Comparison of ENCODE assay signal across 10 mouse cellular contexts in the genomic region with DNA sequence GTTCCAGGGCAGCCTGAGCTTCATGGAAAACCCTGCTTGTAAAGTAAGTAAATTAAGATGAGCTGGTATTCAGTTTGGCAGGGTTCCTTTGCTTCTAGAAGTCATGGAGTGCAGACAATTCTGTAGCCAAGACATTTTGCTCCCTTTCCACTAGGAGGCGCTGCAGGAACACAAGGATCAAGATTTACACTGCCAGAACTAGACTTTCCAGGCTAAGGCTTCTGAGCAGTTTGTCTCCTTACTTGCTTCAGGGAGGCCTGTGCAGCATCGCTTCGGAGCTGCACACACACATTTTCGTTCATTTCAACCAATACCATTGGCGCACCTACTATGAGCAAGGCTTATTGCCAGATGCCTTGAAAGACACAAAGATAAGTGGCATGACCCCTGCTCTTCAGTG.
DNase-seq lines count a peak whose midpoint lies in the region; ATAC-seq lines count a peak whose summit lies in the region.
"Had no signal": no experiment of that assay in that cellular context is flagged by ENCODE, and none has a peak within 500 bp of the region (broad histone marks: within the 10 kb centered on the region; RNA-seq: fewer than 3 reads in every experiment).

No protein-coding gene starts in this region.

- no peaks in the 10 kb centered on the region for H3K9me3 ChIP-seq in midbrain, embryonic 11.5 days (ENCODE audit: control insufficient read depth, low read length)
- H3K9me3 ChIP-seq: limb, embryonic 12.5 days; stomach, embryonic 15.5 days had no signal

- no peaks in the 10 kb centered on the region for H3K36me3 ChIP-seq in midbrain, embryonic 11.5 days (ENCODE audit: control insufficient read depth, insufficient read depth, low read length)
- H3K36me3 ChIP-seq: limb, embryonic 12.5 days; stomach, embryonic 15.5 days had no signal

- H3K4me1 ChIP-seq in midbrain, embryonic 11.5 days (ENCODE audit: control insufficient read depth, insufficient read depth, low read length): no peaks in the 10 kb centered on the region
- H3K4me1 ChIP-seq: limb, embryonic 12.5 days; stomach, embryonic 15.5 days had no signal

- WGBS in midbrain, embryonic 11.5 days: 50% methylated on average over 5 of the region's 5 CpGs

- peak; percentile 50; the same call in 1 of the 2 replicates for ATAC-seq in midbrain, embryonic 11.5 days (ENCODE audit: low FRiP score)

- no peak overlapping the region for H3K9ac ChIP-seq in midbrain, embryonic 11.5 days (ENCODE audit: low read length)
- H3K9ac ChIP-seq: limb, embryonic 12.5 days; stomach, embryonic 15.5 days had no signal

- no peak overlapping the region for H3K4me3 ChIP-seq in midbrain, embryonic 11.5 days (ENCODE audit: low read depth, low read length)
- H3K4me3 ChIP-seq: limb, embryonic 12.5 days; stomach, embryonic 15.5 days had no signal

- peak; percentile 14 for DNase-seq in gastrocnemius, postnatal 10 days
- DNase-seq in gastrocnemius, adult 8-10 months (ENCODE audit: low spot score in 2 of 2): no peak
- DNase-seq in MEL-GATA-1-ER (ENCODE audit: extremely low read depth, low read depth): peak; percentile 14
- DNase-seq in cerebellum, adult 9-10 months: peak; percentile 55
- DNase-seq in frontal cortex, postnatal 25 days (ENCODE audit: low spot score in 2 of 2): peak; percentile 2 to 9
- peak; percentile 16 to 56 for DNase-seq in layer of hippocampus, postnatal 14 days (ENCODE audit: low spot score in 2 of 2)
- peak; percentile 80 for DNase-seq in midbrain, embryonic 11.5 days (ENCODE audit: low spot score, missing footprints)
- peak; percentile 11 for DNase-seq in testis, postnatal 14 days (ENCODE audit: low spot score)

- no peak overlapping the region for H3K27ac ChIP-seq in midbrain, embryonic 11.5 days (ENCODE audit: low read depth, low read length)
- H3K27ac ChIP-seq: limb, embryonic 12.5 days; stomach, embryonic 15.5 days had no signal

- H3K4me2 ChIP-seq in midbrain, embryonic 11.5 days: no peak overlapping the region
- H3K4me2 ChIP-seq: limb, embryonic 12.5 days; stomach, embryonic 15.5 days had no signal

- no peaks in the 10 kb centered on the region for H3K27me3 ChIP-seq in midbrain, embryonic 11.5 days (ENCODE audit: control insufficient read depth, insufficient read depth, low read length)
- H3K27me3 ChIP-seq: limb, embryonic 12.5 days; stomach, embryonic 15.5 days had no signal

Comparison
In these comparisons a context has a peak if more than half of its experiments do, and no peak if none do; other contexts are left out.
1. DNase-seq: peak in gastrocnemius, postnatal 10 days (single experiment), MEL-GATA-1-ER (single experiment), cerebellum, adult 9-10 months (single experiment), frontal cortex, postnatal 25 days (2 of 2), layer of hippocampus, postnatal 14 days (2 of 2), midbrain, embryonic 11.5 days (single experiment) and testis, postnatal 14 days (single experiment); none in gastrocnemius, adult 8-10 months (0 of 2).